Mouse (Mus musculus) lung, postnatal 0 days (tissue): ENCODE results near the gene Ptpra.

Experiments used
- CTCF ChIP-seq: IDR thresholded peaks from 2 replicates; pipeline ENCODE4 v1.5.1; 2016; ENCODE audit warnings: antibody characterized with exemption, mild to moderate bottlenecking
- EP300 ChIP-seq: IDR thresholded peaks from 2 replicates; pipeline ENCODE4 v1.6.1; 2016; ENCODE audit warnings: antibody characterized with exemption, mild to moderate bottlenecking, control low read depth

DNA sequence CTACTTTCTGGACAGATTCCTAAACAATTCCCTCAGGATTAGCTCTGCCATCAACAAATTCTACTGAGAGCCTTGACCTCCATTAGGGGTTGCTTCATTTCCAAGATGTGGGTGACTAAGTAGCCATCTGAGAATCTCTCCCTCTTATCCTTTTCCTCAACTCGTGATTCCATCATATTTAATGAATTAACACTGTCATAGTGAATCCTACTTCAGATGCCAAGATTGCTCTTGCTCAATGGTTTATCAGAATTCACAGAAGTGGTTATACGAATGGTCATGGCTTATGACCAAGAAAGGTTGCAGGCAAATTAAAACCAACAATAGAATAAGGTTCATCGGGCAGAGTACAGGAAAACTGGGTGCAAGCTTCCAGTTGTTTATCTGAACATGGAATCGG is 48.2 kb upstream of the Ptpra start:
- TF ChIP-seq CTCF = no peak
- no peak for TF ChIP-seq EP300
